Mouse (Mus musculus) kidney, adult 2 months (tissue): ENCODE results near the gene Mfsd13b. TPM values are rescaled to one million over a fixed set of nuclear protein-coding genes. Genes with fewer than 3 reads are reported as not detected.
A peak's percentile ranks its signal among the peaks of the same experiment; 100 is the strongest.

Experiments
- DNase-seq: peaks from one replicate; pipeline ENCODE4 v3.0.0; 2021
- H3K27ac ChIP-seq: fragments of 200-500 bp; 2 replicates; pipeline ENCODE4 v1.5.1; 2012; ENCODE audit warnings: low read depth, low read length, control low read depth, inconsistent platforms; ENCODE audit not compliant: insufficient read depth
- H3K27me3 ChIP-seq: fragments of 200-500 bp; replicated peaks from 2 replicates; pipeline ENCODE4 v1.6.1; 2012; ENCODE audit warnings: mild to moderate bottlenecking, moderate library complexity, low read length, inconsistent platforms; ENCODE audit not compliant: control insufficient read depth, insufficient read depth
- H3K36me3 ChIP-seq: fragments of 200-500 bp; 2 replicates; pipeline ENCODE4 v1.6.1; 2012; ENCODE audit warnings: mild to moderate bottlenecking, moderate library complexity, low read length, inconsistent platforms; ENCODE audit not compliant: control insufficient read depth, insufficient read depth
- H3K4me1 ChIP-seq: fragments of 200-500 bp; 2 replicates; pipeline ENCODE4 v1.6.1; 2011; ENCODE audit warnings: low read length; ENCODE audit not compliant: control insufficient read depth, insufficient read depth
- H3K4me3 ChIP-seq: fragments of 200-500 bp; 2 replicates; pipeline ENCODE4 v1.5.1; 2011; ENCODE audit warnings: mild to moderate bottlenecking, low read depth, low read length, control low read depth; ENCODE audit not compliant: insufficient read depth
- CTCF ChIP-seq: fragments of 200-500 bp; conservative IDR thresholded peaks from 2 replicates; pipeline ENCODE4 v1.5.1; 2011; ENCODE audit warnings: low read depth, mild to moderate bottlenecking, control low read depth, low read length, moderate library complexity, mixed read lengths; ENCODE audit not compliant: insufficient read depth, insufficient read length
- POLR2A ChIP-seq: fragments of 200-500 bp; IDR thresholded peaks from one replicate; pipeline ENCODE4 v1.6.1; 2011; ENCODE audit warnings: low read depth, low read length, control low read depth
- WGBS: fragments of 180-500 bp; shearing (Covaris S2); methylation state at CpG from one replicate; pipeline ENCODE4 v1.1.7; 2018; 5-methylcytosine and 5-hydroxymethylcytosine counted together
- polyA plus RNA-seq: library from polyadenylated mRNA; depleted of rRNA; stranded (reverse); fragments of >200 nt; gene quantifications from 2 replicates; pipeline ENCODE4 v1.2.3, GENCODE M21; 2012; rRNA removed

Mfsd13b gene
- polyA plus RNA-seq, 1 experiment, result 1.1 TPM

- WGBS, result 28% methylated on average over 1 of the region's 1 CpGs
- peaks cover 32% of the 10 kb centered on the region for H3K4me1 ChIP-seq
- TF ChIP-seq POLR2A (no peak), CTCF (no peak)
- no peaks in the 10 kb centered on the region for H3K36me3 ChIP-seq
- no peak for DNase-seq
- H3K4me3 ChIP-seq, result no peak overlapping the region
- no peak overlapping the region for H3K27ac ChIP-seq
- H3K27me3 ChIP-seq, result no peaks in the 10 kb centered on the region
Measured at GRCm38 (mm10) chr7:121044251-121044650, 61.9 kb downstream of the Mfsd13b start.

- H3K36me3 ChIP-seq, result no peaks in the 10 kb centered on the region; the same call in 1 of the 2 replicates
- H3K27me3 ChIP-seq, result no peaks in the 10 kb centered on the region
- H3K4me1 ChIP-seq, result peaks cover 29% of the 10 kb centered on the region
- WGBS, result 38% methylated on average over 6 of the region's 6 CpGs
- H3K4me3 ChIP-seq, result no peak overlapping the region
- TF ChIP-seq POLR2A, result no peak
- TF ChIP-seq CTCF, result no peak
- peak; percentile 63 for DNase-seq
- peak overlapping the region; percentile 94 for H3K27ac ChIP-seq
Measured at GRCm38 (mm10) chr7:121045671-121046453, 63.6 kb downstream of the Mfsd13b start.

GRCm38 (mm10) chr7:121047624-121048023 lies 65.3 kb downstream of the Mfsd13b start:
- 88% methylated on average over 2 of the region's 2 CpGs for WGBS
- no peak for DNase-seq
- H3K27ac ChIP-seq, result no peak overlapping the region
- TF ChIP-seq CTCF (no peak), POLR2A (no peak)
- H3K4me1 ChIP-seq, result peaks cover 21% of the 10 kb centered on the region
- H3K27me3 ChIP-seq, result no peaks in the 10 kb centered on the region
- no peak overlapping the region for H3K4me3 ChIP-seq
- no peaks in the 10 kb centered on the region; the same call in 1 of the 2 replicates for H3K36me3 ChIP-seq

GRCm38 (mm10) chr7:121053071-121053470 lies 70.8 kb downstream of the Mfsd13b start:
- Histone ChIP-seq H3K36me3 (peaks cover 2% of the 10 kb centered on the region), H3K27ac (no peak overlapping the region), H3K27me3 (no peaks in the 10 kb centered on the region), H3K4me3 (no peak overlapping the region), H3K4me1 (no peaks in the 10 kb centered on the region)
- 91% methylated on average over 4 of the region's 4 CpGs for WGBS
- DNase-seq, result no peak
- TF ChIP-seq POLR2A (no peak), CTCF (no peak)

- DNase-seq, result no peak
- Histone ChIP-seq H3K36me3 (peaks cover 3% of the 10 kb centered on the region; the same call in 1 of the 2 replicates), H3K27me3 (no peaks in the 10 kb centered on the region), H3K4me3 (no peak overlapping the region), H3K27ac (peak overlapping the region; percentile 29; the same call in 1 of the 2 replicates), H3K4me1 (peaks cover 4% of the 10 kb centered on the region; the same call in 1 of the 2 replicates)
- TF ChIP-seq POLR2A (no peak), CTCF (no peak)
- 29% methylated on average over 6 of the region's 6 CpGs for WGBS
Measured at GRCm38 (mm10) chr7:121059477-121060218, 77.3 kb downstream of the Mfsd13b start.

GRCm38 (mm10) chr7:121064309-121064708 lies 82.0 kb downstream of the Mfsd13b start:
- no peaks in the 10 kb centered on the region for H3K27me3 ChIP-seq
- DNase-seq, result peak; percentile 51
- peaks cover 4% of the 10 kb centered on the region; the same call in 1 of the 2 replicates for H3K4me1 ChIP-seq
- no peak for TF ChIP-seq POLR2A
- TF ChIP-seq CTCF, result peak; percentile 55
- no peak overlapping the region for H3K4me3 ChIP-seq
- WGBS, result 42% methylated on average over 4 of the region's 4 CpGs
- H3K27ac ChIP-seq, result no peak overlapping the region
- H3K36me3 ChIP-seq, result no peaks in the 10 kb centered on the region

Other genes with a start within 250 kb of the Mfsd13b start
- 0.53 and 0.77 TPM in 2 replicates for gene Vwa3a, start 243.2 kb upstream of the Mfsd13b start, polyA plus RNA-seq
- gene Gm5737, start 170.1 kb upstream of the Mfsd13b start, polyA plus RNA-seq, result not detected in 2 replicates
- 5.5 and 6.4 TPM in 2 replicates for gene Eef2k, start 139.7 kb upstream of the Mfsd13b start, polyA plus RNA-seq
- 25.9 and 26.9 TPM in 2 replicates for gene Polr3e, start 64.8 kb upstream of the Mfsd13b start, polyA plus RNA-seq
- 28.5 and 30.8 TPM in 2 replicates for gene Cdr2, start 197 bp upstream of the Mfsd13b start, polyA plus RNA-seq
- 31.5 and 35.6 TPM in 2 replicates for gene Mettl9, start 51.9 kb downstream of the Mfsd13b start, polyA plus RNA-seq
- gene Igsf6, start 92.1 kb downstream of the Mfsd13b start, polyA plus RNA-seq, result 0.48 and 0.63 TPM in 2 replicates
- 0.52 and 0.55 TPM in 2 replicates for gene Otoa, start 99.1 kb downstream of the Mfsd13b start, polyA plus RNA-seq